Mouse (Mus musculus) heart, embryonic 14.5 days (tissue): Measurements from ENCODE around the gene Naa10. TPM values are rescaled to one million over a fixed set of nuclear protein-coding genes. Genes with fewer than 3 reads are reported as not detected.

ENCODE experiments used
- ATAC-seq: fragments of 200-750 bp; cut with Nextera tagmentation; 2 replicates; pipeline ENCODE4 v1.8.0; 2017; ENCODE audit warnings: low read depth, moderate TSS enrichment; ENCODE audit not compliant: insufficient number of reproducible peaks, insufficient read depth, low FRiP score
- H3K27ac ChIP-seq, 2 experiments: fragments of 200-500 bp in 1 of 2; fragments of 300-500 bp in 1 of 2; sonication (generic) in 1 of 2; replicated peaks in 1 of 2; 2 replicates each; pipeline ENCODE4 v1.5.1; 2012 to 2014; ENCODE audit warnings: low read depth in 2 of 2, low read length in 2 of 2, control low read depth in 1 of 2, mild to moderate bottlenecking in 1 of 2, mixed read lengths in 1 of 2; ENCODE audit not compliant: control insufficient read depth in 1 of 2, insufficient read depth in 1 of 2
- H3K27me3 ChIP-seq: fragments of 300-500 bp; sonication (generic); 2 replicates; pipeline ENCODE4 v1.6.1; 2014; ENCODE audit warnings: mild to moderate bottlenecking, low read length, control low read depth; ENCODE audit not compliant: control insufficient read depth, insufficient read depth
- H3K36me3 ChIP-seq: fragments of 300-500 bp; sonication (generic); 2 replicates; pipeline ENCODE4 v1.6.1; 2014; ENCODE audit warnings: mild to moderate bottlenecking, control low read depth, low read length, mixed read lengths; ENCODE audit not compliant: control insufficient read depth, insufficient read depth
- H3K4me1 ChIP-seq, 2 experiments: fragments of 200-500 bp in 1 of 2; fragments of 300-500 bp in 1 of 2; sonication (generic) in 1 of 2; 2 replicates each; pipeline ENCODE4 v1.6.1; 2012 to 2014; ENCODE audit warnings: low read length in 2 of 2, control low read depth in 1 of 2, mixed read lengths in 1 of 2; ENCODE audit not compliant: control insufficient read depth in 2 of 2, insufficient read depth in 2 of 2
- H3K4me2 ChIP-seq: fragments of 300-500 bp; sonication (generic); 2 replicates; pipeline ENCODE4 v1.6.1; 2014; ENCODE audit warnings: mild to moderate bottlenecking, low read length
- H3K4me3 ChIP-seq, 2 experiments: fragments of 200-500 bp in 1 of 2; fragments of 300-500 bp in 1 of 2; sonication (generic) in 1 of 2; 2 replicates each; pipeline ENCODE4 v1.5.1; 2012 to 2014; ENCODE audit warnings: low read length in 2 of 2, mild to moderate bottlenecking in 2 of 2, control low read depth in 1 of 2, low read depth in 1 of 2, moderate library complexity in 1 of 2; ENCODE audit not compliant: control insufficient read depth in 1 of 2, insufficient read depth in 1 of 2
- H3K9ac ChIP-seq: fragments of 300-500 bp; sonication (generic); 2 replicates; pipeline ENCODE4 v1.6.1; 2014; ENCODE audit warnings: mild to moderate bottlenecking, low read length
- H3K9me3 ChIP-seq: fragments of 300-500 bp; sonication (generic); 2 replicates; pipeline ENCODE4 v1.6.1; 2016; ENCODE audit warnings: low read length, control low read depth; ENCODE audit not compliant: control insufficient read depth
- WGBS: fragments of 180-500 bp; shearing (Covaris S2); extraction: QIAGEN DNeasy Blood & Tissue Kit; methylation state at CpG from one replicate; pipeline ENCODE4 v1.1.7; 2014; 5-methylcytosine and 5-hydroxymethylcytosine counted together
- polyA plus RNA-seq: library from polyadenylated mRNA; unstranded; fragments of >200 nt; fragmentation: Nextera tagmentation; extraction: Ambion mirVana; gene quantifications from 2 replicates; pipeline ENCODE4 v1.2.1, GENCODE M21; 2014

The Naa10 gene
- polyA plus RNA-seq, 1 experiment from 2014 or later: 84.8 TPM

GRCm38 (mm10) chrX:73892833-73893232 lies 28.9 kb downstream of the Naa10 start:
- Histone ChIP-seq H3K4me1 (no peaks in the 10 kb centered on the region), H3K9me3 (no peaks in the 10 kb centered on the region), H3K9ac (no peak overlapping the region), H3K36me3 (no peaks in the 10 kb centered on the region), H3K4me3 (no peak overlapping the region), H3K27me3 (no peaks in the 10 kb centered on the region), H3K27ac (no peak overlapping the region), H3K4me2 (no peak overlapping the region)
- ATAC-seq: no peak
- WGBS: 83% methylated on average over 14 of the region's 14 CpGs

- Histone ChIP-seq H3K27me3 (no peaks in the 10 kb centered on the region), H3K4me2 (no peak within 1 kb of the TSS), H3K36me3 (no peaks in the 10 kb centered on the region), H3K9me3 (no peaks in the 10 kb centered on the region), H3K4me1 (no peaks in the 10 kb centered on the region), H3K4me3 (no peak within 1 kb of the TSS), H3K9ac (no peak within 1 kb of the TSS), H3K27ac (no peak within 1 kb of the TSS)
- ATAC-seq: no peak
- WGBS: 73% methylated on average over 6 of the region's 6 CpGs
These were observed 30.1 kb downstream of the Naa10 start, which contains the start of gene Avpr2 for GRCm38 (mm10) chrX:73891551-73892152. Gene Avpr2 (plus strand): TSS chrX:73892102.

GRCm38 (mm10) chrX:73881463-73881862 lies 40.3 kb downstream of the Naa10 start:
- WGBS: 23% methylated on average over 6 of the region's 6 CpGs
- H3K4me1 ChIP-seq: no peaks in the 10 kb centered on the region; a peak in 2 of 4 replicates
- H3K36me3 ChIP-seq: no peaks in the 10 kb centered on the region
- ATAC-seq: no peak
- no peak overlapping the region for H3K9ac ChIP-seq
- no peaks in the 10 kb centered on the region for H3K9me3 ChIP-seq
- no peak overlapping the region for H3K27ac ChIP-seq
- H3K27me3 ChIP-seq: peaks cover 15% of the 10 kb centered on the region
- no peak overlapping the region for H3K4me2 ChIP-seq
- no peak overlapping the region for H3K4me3 ChIP-seq

- Histone ChIP-seq H3K4me2 (peak overlapping the region; percentile 69), H3K36me3 (no peaks in the 10 kb centered on the region), H3K9ac (peak overlapping the region; percentile 34; the same call in 1 of the 2 replicates), H3K27ac (no peak overlapping the region), H3K27me3 (peaks cover 15% of the 10 kb centered on the region), H3K9me3 (no peaks in the 10 kb centered on the region), H3K4me3 (peak overlapping the region; percentile 35 to 37), H3K4me1 (no peaks in the 10 kb centered on the region; a peak in 2 of 4 replicates)
- ATAC-seq: no peak
- WGBS: 29% methylated on average over 16 of the region's 16 CpGs
These were observed 40.7 kb downstream of the Naa10 start for GRCm38 (mm10) chrX:73881036-73881427.

- Histone ChIP-seq H3K27ac (no peak overlapping the region), H3K9me3 (no peaks in the 10 kb centered on the region), H3K4me1 (no peaks in the 10 kb centered on the region; a peak in 2 of 4 replicates), H3K27me3 (peaks cover 15% of the 10 kb centered on the region), H3K4me2 (peak overlapping the region; percentile 69), H3K36me3 (no peaks in the 10 kb centered on the region), H3K9ac (peak overlapping the region; percentile 34; the same call in 1 of the 2 replicates), H3K4me3 (peak overlapping the region; percentile 35 to 37)
- 16% methylated on average over 44 of the region's 48 CpGs for WGBS
- ATAC-seq: no peak
These were observed 41.3 kb downstream of the Naa10 start for GRCm38 (mm10) chrX:73880194-73881035.

- Histone ChIP-seq H3K4me1 (no peaks in the 10 kb centered on the region; a peak in 2 of 4 replicates), H3K4me2 (no peak overlapping the region), H3K9ac (no peak overlapping the region), H3K27me3 (peaks cover 15% of the 10 kb centered on the region), H3K36me3 (no peaks in the 10 kb centered on the region), H3K4me3 (no peak overlapping the region), H3K27ac (no peak overlapping the region), H3K9me3 (no peaks in the 10 kb centered on the region)
- WGBS: 58% methylated on average over 1 of the region's 1 CpGs
- no peak for ATAC-seq
These were observed 44.7 kb downstream of the Naa10 start for GRCm38 (mm10) chrX:73877014-73877413.

- no peaks in the 10 kb centered on the region for H3K9me3 ChIP-seq
- WGBS: 47% methylated on average over 2 of the region's 2 CpGs
- no peak overlapping the region for H3K4me3 ChIP-seq
- H3K9ac ChIP-seq: no peak overlapping the region
- no peak for ATAC-seq
- H3K27me3 ChIP-seq: peaks cover 15% of the 10 kb centered on the region
- no peak overlapping the region for H3K27ac ChIP-seq
- H3K36me3 ChIP-seq: no peaks in the 10 kb centered on the region
- no peaks in the 10 kb centered on the region; a peak in 1 of 4 replicates for H3K4me1 ChIP-seq
- no peak overlapping the region for H3K4me2 ChIP-seq
These were observed 45.9 kb downstream of the Naa10 start for GRCm38 (mm10) chrX:73875881-73876280.
